Mouse (Mus musculus) CH12.LX (cell line): ENCODE measurements around the gene Mast3. TPM values are rescaled to one million over a fixed set of nuclear protein-coding genes. Genes with fewer than 3 reads are reported as not detected.
A peak's percentile ranks its signal among the peaks of the same experiment; 100 is the strongest.

ENCODE experiments used
- DNase-seq: peaks from one replicate; pipeline ENCODE4 v3.0.0-alpha.2; 2013; ENCODE audit errors: extremely low read depth
- H3K27ac ChIP-seq: 2 replicates; pipeline ENCODE4 v1.5.1; 2012; ENCODE audit warnings: low read depth, mild to moderate bottlenecking, control low read depth, moderate library complexity; ENCODE audit not compliant: insufficient read depth
- H3K27me3 ChIP-seq: replicated peaks from 2 replicates; pipeline ENCODE3; 2012; ENCODE audit warnings: inconsistent platforms
- H3K36me3 ChIP-seq, 2 experiments: replicated peaks in 1 of 2; 2 replicates each; pipeline versions ENCODE3 to v1.6.1; 2012; ENCODE audit warnings: inconsistent platforms in 1 of 2, low read length in 1 of 2, mild to moderate bottlenecking in 1 of 2, mixed read lengths in 1 of 2, moderate library complexity in 1 of 2; ENCODE audit not compliant: control insufficient read depth in 1 of 2, insufficient read depth in 1 of 2
- H3K4me1 ChIP-seq, 2 experiments: 2 replicates each; pipeline ENCODE4 v1.6.1; 2012; ENCODE audit warnings: inconsistent platforms in 1 of 2, moderate library complexity in 1 of 2; ENCODE audit not compliant: insufficient read depth in 2 of 2, control insufficient read depth in 1 of 2
- H3K4me2 ChIP-seq: 2 replicates; pipeline ENCODE4 v1.6.1; 2012; ENCODE audit warnings: low read depth, mild to moderate bottlenecking, control low read depth; ENCODE audit not compliant: poor library complexity, insufficient read depth, severe bottlenecking
- H3K4me3 ChIP-seq, 3 experiments: fragments of 150-350 bp in 1 of 3; sonication (generic) in 1 of 3; replicated peaks in 1 of 3; 2 replicates each; pipeline versions ENCODE3 to v1.5.1; 2011 to 2012; ENCODE audit warnings: low read depth in 2 of 3, low read length in 2 of 3, mild to moderate bottlenecking in 2 of 3, moderate library complexity in 2 of 3, control low read depth in 1 of 3, improper control_type of control experiment in 1 of 3, inconsistent platforms in 1 of 3, mixed read lengths in 1 of 3; ENCODE audit not compliant: poor library complexity in 1 of 3
- H3K79me2 ChIP-seq: replicated peaks from 2 replicates; pipeline ENCODE4 v1.6.1; 2012; ENCODE audit warnings: mild to moderate bottlenecking, moderate library complexity; ENCODE audit not compliant: control insufficient read depth, poor library complexity, insufficient read depth, severe bottlenecking; ENCODE audit errors: extremely low read depth
- H3K9ac ChIP-seq: 2 replicates; pipeline ENCODE4 v1.6.1; 2012; ENCODE audit warnings: low read depth, mild to moderate bottlenecking, control low read depth, moderate library complexity; ENCODE audit not compliant: insufficient read depth
- H3K9me3 ChIP-seq: replicated peaks from 2 replicates; pipeline ENCODE3; 2012; ENCODE audit warnings: low read length, inconsistent platforms, mixed read lengths
- BHLHE40 ChIP-seq: IDR thresholded peaks from 2 replicates; pipeline ENCODE4 v1.6.1; 2011; ENCODE audit warnings: mild to moderate bottlenecking, low read depth, low read length, improper control_type of control experiment
- CTCF ChIP-seq, 2 experiments: IDR thresholded peaks in 1 of 2; conservative IDR thresholded peaks in 1 of 2; 2 replicates each; pipeline ENCODE4 v1.5.1; 2011 to 2012; ENCODE audit warnings: low read depth in 2 of 2, low read length in 2 of 2, improper control_type of control experiment in 1 of 2, inconsistent platforms in 1 of 2, mild to moderate bottlenecking in 1 of 2, moderate library complexity in 1 of 2
- E2F4 ChIP-seq: IDR thresholded peaks from 2 replicates; pipeline ENCODE4 v1.6.1; 2011; ENCODE audit warnings: low read depth, low read length, improper control_type of control experiment; ENCODE audit not compliant: insufficient replicate concordance
- ETS1 ChIP-seq: conservative IDR thresholded peaks from 2 replicates; pipeline ENCODE4 v1.6.1; 2012; ENCODE audit warnings: low read depth, mild to moderate bottlenecking, inconsistent platforms, low read length, improper control_type of control experiment, moderate library complexity
- IRF4 ChIP-seq: IDR thresholded peaks from 2 replicates; pipeline ENCODE4 v1.6.1; 2014; ENCODE audit warnings: low read depth, mild to moderate bottlenecking, inconsistent platforms, low read length, improper control_type of control experiment
- MEF2A ChIP-seq: IDR thresholded peaks from 2 replicates; pipeline ENCODE4 v1.6.1; 2014; ENCODE audit warnings: low read depth, mild to moderate bottlenecking, inconsistent platforms, low read length, improper control_type of control experiment, borderline replicate concordance
- MXI1 ChIP-seq: IDR thresholded peaks from 2 replicates; pipeline ENCODE4 v1.6.1; 2011; ENCODE audit warnings: mild to moderate bottlenecking, low read depth, low read length, improper control_type of control experiment
- NRF1 ChIP-seq: IDR thresholded peaks from 2 replicates; pipeline ENCODE4 v1.6.1; 2014; ENCODE audit warnings: low read depth, mild to moderate bottlenecking, inconsistent platforms, low read length, improper control_type of control experiment, moderate library complexity
- RAD21 ChIP-seq: IDR thresholded peaks from 2 replicates; pipeline ENCODE4 v1.6.1; 2011; ENCODE audit warnings: low read depth, mild to moderate bottlenecking, low read length, improper control_type of control experiment, moderate library complexity
- SMC3 ChIP-seq: IDR thresholded peaks from 2 replicates; pipeline ENCODE4 v1.6.1; 2011; ENCODE audit warnings: low read depth, low read length, improper control_type of control experiment
- USF1 ChIP-seq: IDR thresholded peaks from 2 replicates; pipeline ENCODE4 v1.6.1; 2014; ENCODE audit warnings: low read depth, mild to moderate bottlenecking, inconsistent platforms, low read length, improper control_type of control experiment
- ZC3H11A ChIP-seq: IDR thresholded peaks from 2 replicates; pipeline ENCODE4 v1.6.1; 2012; ENCODE audit warnings: low read depth, mild to moderate bottlenecking, inconsistent platforms, low read length, improper control_type of control experiment
- ZKSCAN1 ChIP-seq: IDR thresholded peaks from 2 replicates; pipeline ENCODE4 v1.6.1; 2012; ENCODE audit warnings: low read depth, inconsistent platforms, low read length, improper control_type of control experiment, borderline replicate concordance
- ZMIZ1 ChIP-seq: IDR thresholded peaks from 2 replicates; pipeline ENCODE4 v1.6.1; 2012; ENCODE audit warnings: low read depth, mild to moderate bottlenecking, inconsistent platforms, low read length, improper control_type of control experiment
- dilution Hi-C: fragments of 300-500 bp; cut with MboI; formaldehyde crosslinking; loops from 2 replicates; pipeline ENCODE4 v1.14.3; 2020; ENCODE audit warnings: low sequenced_read_pairs; ENCODE audit not compliant: extremely low pct_unique_long_range_greater_than_20kb, extremely low pct_ligation_motif_present
- in situ Hi-C: fragments of 300-500 bp; cut with MboI; formaldehyde crosslinking; loops from 3 replicates; pipeline ENCODE4 v1.14.3; 2019; ENCODE audit warnings: low sequenced_read_pairs, low pct_ligation_motif_present, low pct_unique_long_range_greater_than_20kb, mixed read lengths
- polyA plus RNA-seq: library from polyadenylated mRNA; unstranded; fragments of >175 nt; gene quantifications from 2 replicates; pipeline ENCODE4 v1.2.1, GENCODE M21; 2012; ENCODE audit warnings: low read depth; ENCODE audit not compliant: insufficient read length
- total RNA-seq, 2 experiments: library from RNA; depleted of rRNA; stranded (reverse); fragments of 300-350 nt in 1 of 2; fragments of >200 nt in 1 of 2; gene quantifications; 2 replicates each; pipeline ENCODE4 v1.2.3; 2012 to 2014

Mast3 gene
- total and polyA plus RNA-seq, 3 experiments, result 7.0 to 23.4 (median 11.6) TPM

DNA sequence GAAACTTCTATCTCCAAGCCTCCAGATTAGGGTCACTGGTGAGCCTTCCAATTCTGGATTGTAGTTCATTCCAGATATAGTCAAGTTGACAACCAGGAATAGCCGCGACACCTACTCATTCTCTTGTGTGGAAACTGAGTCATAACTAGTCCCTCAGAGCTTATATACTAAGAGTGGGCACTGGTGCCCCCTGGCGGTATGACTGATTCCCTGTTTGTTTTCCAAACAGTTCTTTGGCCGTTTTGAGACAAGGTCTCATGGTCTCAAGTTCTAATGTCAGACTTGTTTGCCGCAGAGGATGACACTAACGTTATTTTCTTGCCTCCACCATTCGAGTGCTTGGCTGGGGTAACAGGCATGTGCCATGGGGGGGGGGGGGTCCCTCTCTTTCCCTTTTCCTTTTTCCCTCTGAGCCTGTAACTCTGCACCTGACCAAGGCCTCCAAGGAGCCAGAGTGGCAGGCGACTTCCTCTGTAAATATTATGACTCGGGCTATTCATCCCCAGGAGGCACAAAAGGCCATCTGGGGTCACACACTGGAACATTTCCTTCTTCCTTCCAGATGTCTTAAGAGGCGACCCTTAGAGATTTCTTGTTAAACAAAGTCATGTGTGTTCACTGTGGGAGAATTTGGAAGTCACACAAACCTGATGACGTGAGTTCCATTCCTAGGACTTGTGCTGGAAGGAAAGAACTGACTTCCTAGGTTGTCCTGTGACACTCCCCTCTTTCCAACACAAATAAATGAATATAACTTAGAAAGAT, 52.7 kb downstream of the Mast3 start:
- Histone ChIP-seq H3K27ac (peak overlapping the region; percentile 52; the same call in 1 of the 2 replicates), H3K9me3 (no peaks in the 10 kb centered on the region), H3K4me1 (peaks cover 9 to 44% of the 10 kb centered on the region in 2 experiments), H3K79me2 (no peaks in the 10 kb centered on the region), H3K4me3 (peak overlapping the region in 1 of 3 experiments; percentile 12), H3K36me3 (peaks cover 13 to 45% of the 10 kb centered on the region in 2 experiments), H3K27me3 (no peaks in the 10 kb centered on the region), H3K9ac (0 out of 2 replicates have a peak overlapping the region, but pooled peaks have one; percentile 9), H3K4me2 (peak overlapping the region; percentile 52; the same call in 1 of the 2 replicates)
- peak; percentile 36; the same call in 1 of the 2 replicates for TF ChIP-seq ETS1
- TF ChIP-seq E2F4, result no peak
- TF ChIP-seq ZC3H11A, result peak; percentile 32; the same call in 1 of the 2 replicates
- TF ChIP-seq SMC3, result peak; percentile 91
- TF ChIP-seq BHLHE40, result peak; percentile 59; the same call in 1 of the 2 replicates
- peak; percentile 76 for TF ChIP-seq RAD21
- TF ChIP-seq ZMIZ1, result no peak
- peak; percentile 71 to 84 for TF ChIP-seq CTCF (conservative IDR thresholded peaks at IDR 0.05 in 1 of 2, IDR thresholded peaks at IDR 0.05 in 1 of 2; ENCODE audit: low read depth in 2 of 2, low read length in 2 of 2)
- peak; percentile 55 for TF ChIP-seq IRF4
- no peak for TF ChIP-seq ZKSCAN1
- peak; percentile 85 for DNase-seq
- dilution Hi-C loops (no loop called here), in situ Hi-C loops (loop anchor here (5.0 kb wide), 1 partner anchor 35 kb away; the partner anchor contains the start of gene Gm3336)

DNA sequence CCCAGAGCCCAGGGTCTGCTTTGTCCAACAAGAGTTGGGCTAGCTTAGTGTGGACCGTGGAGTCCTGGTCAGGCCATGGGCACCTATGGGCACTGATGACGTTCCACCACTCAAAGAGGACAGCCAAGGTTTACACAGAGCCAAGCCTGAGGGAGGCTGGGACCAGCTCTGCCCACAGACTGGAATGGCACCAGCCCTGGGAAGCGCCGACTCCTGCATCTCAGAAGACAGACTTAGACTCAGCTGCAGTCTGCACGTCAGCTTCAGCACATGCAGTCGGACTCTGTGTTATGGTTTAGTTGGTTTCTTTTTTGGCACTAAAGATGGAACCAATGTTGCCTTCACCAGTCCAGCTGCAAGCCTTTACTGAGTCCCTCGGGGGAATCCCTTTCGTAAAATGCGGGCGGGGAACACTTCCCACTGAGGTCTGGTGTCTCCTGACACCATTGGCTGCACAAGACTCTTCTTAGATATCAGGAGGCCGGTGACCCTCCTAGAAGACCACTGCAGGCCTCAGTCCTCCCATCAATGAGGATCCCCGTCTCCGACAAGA, 54.6 kb downstream of the Mast3 start:
- H3K4me2 ChIP-seq, result no peak overlapping the region
- H3K9me3 ChIP-seq, result no peaks in the 10 kb centered on the region
- DNase-seq, result no peak
- no peaks in the 10 kb centered on the region for H3K79me2 ChIP-seq
- peak; percentile 50 for TF ChIP-seq BHLHE40
- no peak for TF ChIP-seq SMC3
- TF ChIP-seq NRF1, result 0 out of 2 replicates have a peak, but pooled peaks have one; percentile 10
- no peak for TF ChIP-seq USF1
- TF ChIP-seq ETS1, result peak; percentile 52; the same call in 1 of the 2 replicates
- 0 out of 2 replicates have a peak, but pooled peaks have one; percentile 12 for TF ChIP-seq MEF2A
- TF ChIP-seq MXI1, result no peak
- TF ChIP-seq ZC3H11A, result no peak
- TF ChIP-seq, all 38 proteins: peak for 4
- in situ Hi-C loops (loop anchor here (5.0 kb wide), 1 partner anchor 33 kb away; the partner anchor contains the start of gene Gm3336), dilution Hi-C loops (no loop called here)
- Histone ChIP-seq H3K27ac (no peak overlapping the region), H3K36me3 (peaks cover 4 to 46% of the 10 kb centered on the region in 2 experiments), H3K4me3 (no peak overlapping the region), H3K27me3 (no peaks in the 10 kb centered on the region), H3K9ac (no peak overlapping the region), H3K4me1 (peaks cover 8 to 43% of the 10 kb centered on the region in 2 experiments)
